Mouse (Mus musculus): ENCODE measurements around the gene Ccdc151. TPM values are rescaled to one million over a fixed set of nuclear protein-coding genes. Genes with fewer than 3 reads are reported as not detected.

Gene Ccdc151
- total RNA-seq, 2 experiments from 2014 or later = 9.3 to 10.7 TPM

GRCm38 (mm10) chr9:21992227-21992626 lies 10.2 kb downstream of the Ccdc151 start:
- intact Hi-C loops (cut with DNase I) = no loop called here
- TF ChIP-seq CTCF (IDR thresholded peaks at IDR 0.05) = no peak
- DNase-seq (ENCODE audit: extremely low spot score in 1 of 2, low spot score in 2 of 2) = no peak
- no peak overlapping the region for H3K27ac ChIP-seq
- H3K4me3 ChIP-seq = no peak overlapping the region

- Histone ChIP-seq H3K27ac (no peak within 1 kb of the TSS), H3K4me3 (peak within 1 kb of the TSS; percentile 50)
- intact Hi-C loops (cut with DNase I) = no loop called here
- no peak for DNase-seq (ENCODE audit: extremely low spot score in 1 of 2, low spot score in 2 of 2)
- TF ChIP-seq CTCF (IDR thresholded peaks at IDR 0.05) = no peak; the same call in 1 of the 2 replicates
These were observed 13.0 kb downstream of the Ccdc151 start, which contains the start of gene Rgl3 for GRCm38 (mm10) chr9:21989230-21990110. Gene Rgl3, minus strand, starts transcription at chr9:21989446.

GRCm38 (mm10) chr9:21988421-21989101 lies 13.9 kb downstream of the Ccdc151 start:
- no peak; the same call in none of the 2 replicates for TF ChIP-seq CTCF (IDR thresholded peaks at IDR 0.05)
- intact Hi-C loops (cut with DNase I) = no loop called here
- DNase-seq (ENCODE audit: extremely low spot score in 1 of 2, low spot score in 2 of 2) = no peak
- H3K27ac ChIP-seq = no peak overlapping the region
- peak overlapping the region; percentile 50 for H3K4me3 ChIP-seq

GRCm38 (mm10) chr9:21987592-21988342 lies 14.7 kb downstream of the Ccdc151 start:
- Histone ChIP-seq H3K4me3 (no peak overlapping the region; the same call in 1 of the 2 replicates), H3K27ac (no peak overlapping the region)
- intact Hi-C loops (cut with DNase I) = no loop called here
- DNase-seq (ENCODE audit: extremely low spot score in 1 of 2, low spot score in 2 of 2) = no peak
- TF ChIP-seq CTCF (IDR thresholded peaks at IDR 0.05) = no peak

- Histone ChIP-seq H3K27ac (no peak overlapping the region), H3K4me3 (no peak overlapping the region)
- DNase-seq (ENCODE audit: extremely low spot score in 1 of 2, low spot score in 2 of 2) = no peak
- intact Hi-C loops (cut with DNase I) = no loop called here
- no peak for TF ChIP-seq CTCF (IDR thresholded peaks at IDR 0.05)
These were observed 18.5 kb downstream of the Ccdc151 start for GRCm38 (mm10) chr9:21983911-21984310.

- Histone ChIP-seq H3K4me3 (no peak overlapping the region), H3K27ac (no peak overlapping the region)
- no peak for DNase-seq (ENCODE audit: extremely low spot score in 1 of 2, low spot score in 2 of 2)
- no peak for TF ChIP-seq CTCF (IDR thresholded peaks at IDR 0.05)
- intact Hi-C loops (cut with DNase I) = loop anchor here (2.0 to 5.0 kb wide), 2 partner anchors 76 to 169 kb away; no protein-coding TSS in a partner anchor
These were observed 23.9 kb downstream of the Ccdc151 start for GRCm38 (mm10) chr9:21978398-21979128.

GRCm38 (mm10) chr9:21977972-21978371 lies 24.5 kb downstream of the Ccdc151 start:
- intact Hi-C loops (cut with DNase I) = loop anchor here (2.0 to 5.0 kb wide), 2 partner anchors 77 to 169 kb away; no protein-coding TSS in a partner anchor
- peak; percentile 64 for TF ChIP-seq CTCF (IDR thresholded peaks at IDR 0.05)
- DNase-seq (ENCODE audit: extremely low spot score in 1 of 2, low spot score in 2 of 2) = no peak
- H3K4me3 ChIP-seq = no peak overlapping the region
- no peak overlapping the region for H3K27ac ChIP-seq

- H3K4me3 ChIP-seq = no peak overlapping the region
- no peak for DNase-seq (ENCODE audit: extremely low spot score in 1 of 2, low spot score in 2 of 2)
- no peak for TF ChIP-seq CTCF (IDR thresholded peaks at IDR 0.05)
- H3K27ac ChIP-seq = no peak overlapping the region
- intact Hi-C loops (cut with DNase I) = loop anchor here (5.0 kb wide), 1 partner anchor 170 kb away; no protein-coding TSS in a partner anchor
These were observed 25.1 kb downstream of the Ccdc151 start for GRCm38 (mm10) chr9:21977331-21977730.

GRCm38 (mm10) chr9:21976626-21977175 lies 25.7 kb downstream of the Ccdc151 start:
- Histone ChIP-seq H3K27ac (no peak overlapping the region), H3K4me3 (no peak overlapping the region)
- DNase-seq (ENCODE audit: extremely low spot score in 1 of 2, low spot score in 2 of 2) = no peak
- intact Hi-C loops (cut with DNase I) = loop anchor here (5.0 kb wide), 1 partner anchor 171 kb away; no protein-coding TSS in a partner anchor
- no peak for TF ChIP-seq CTCF (IDR thresholded peaks at IDR 0.05)

GRCm38 (mm10) chr9:21969304-21969703 lies 33.1 kb downstream of the Ccdc151 start:
- Histone ChIP-seq H3K4me3 (no peak overlapping the region), H3K27ac (no peak overlapping the region)
- intact Hi-C loops (cut with DNase I) = no loop called here
- DNase-seq (ENCODE audit: extremely low spot score in 1 of 2, low spot score in 2 of 2) = no peak
- TF ChIP-seq CTCF (IDR thresholded peaks at IDR 0.05) = no peak

Measured in left cerebral cortex, adult 2 months (tissue).